Mouse (Mus musculus) adrenal gland, postnatal 4 days (tissue): Measurements from ENCODE around the gene Krt23. TPM values are rescaled to one million over a fixed set of nuclear protein-coding genes. Genes with fewer than 3 reads are reported as not detected.

Experiments
- DNase-seq, 2 experiments: peaks; one replicate each; pipeline ENCODE4 v3.0.0; 2021 to 2022; ENCODE audit warnings: low spot score in 2 of 2, mixed read lengths in 2 of 2
- total RNA-seq, 2 experiments: library from RNA; stranded (reverse); gene quantifications; 2 replicates each; pipeline ENCODE4 v1.2.3; 2021

Krt23 gene
- total RNA-seq, 2 experiments from 2014 or later = 0.62 to 3.1 TPM

DNA sequence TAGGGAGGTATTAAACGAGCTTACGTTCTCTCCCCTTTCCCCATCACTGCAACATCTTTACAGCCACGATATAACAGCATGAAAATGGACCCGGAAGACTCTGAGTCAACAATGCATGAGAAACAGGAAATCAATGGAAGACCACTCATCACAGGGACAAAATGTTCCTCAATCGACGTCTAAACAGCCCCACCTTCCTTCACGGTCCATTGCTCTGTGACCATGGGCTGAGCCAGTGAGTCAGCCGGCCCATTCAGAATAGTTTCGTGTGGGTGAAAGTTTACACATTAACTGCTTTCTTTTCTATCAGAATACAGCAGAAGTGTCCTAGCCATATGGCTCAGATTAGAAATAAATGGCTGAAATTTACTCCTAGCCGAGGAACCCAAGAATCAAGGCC lies 38.2 kb downstream of the Krt23 start:
- no peak for DNase-seq

DNA sequence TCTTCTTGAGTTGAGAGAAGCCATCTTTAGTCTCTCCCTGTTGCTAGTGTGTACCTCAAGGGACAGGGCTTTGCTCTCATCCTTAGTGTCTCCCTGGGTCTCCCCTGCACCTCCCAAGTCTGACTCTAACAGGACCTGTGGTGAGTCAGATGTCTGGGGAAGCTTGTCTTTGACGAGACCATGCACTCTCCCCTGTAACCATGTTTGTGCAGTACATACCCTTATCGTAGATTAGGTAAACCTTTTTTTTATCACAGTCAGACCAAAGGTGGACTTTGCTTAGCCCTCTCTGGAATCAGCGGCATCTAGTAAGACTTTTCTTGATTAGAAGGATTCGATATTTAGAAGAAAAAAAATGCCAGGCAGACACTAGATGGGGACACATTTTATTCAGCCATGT lies 38.9 kb downstream of the Krt23 start:
- no peak for DNase-seq

DNA sequence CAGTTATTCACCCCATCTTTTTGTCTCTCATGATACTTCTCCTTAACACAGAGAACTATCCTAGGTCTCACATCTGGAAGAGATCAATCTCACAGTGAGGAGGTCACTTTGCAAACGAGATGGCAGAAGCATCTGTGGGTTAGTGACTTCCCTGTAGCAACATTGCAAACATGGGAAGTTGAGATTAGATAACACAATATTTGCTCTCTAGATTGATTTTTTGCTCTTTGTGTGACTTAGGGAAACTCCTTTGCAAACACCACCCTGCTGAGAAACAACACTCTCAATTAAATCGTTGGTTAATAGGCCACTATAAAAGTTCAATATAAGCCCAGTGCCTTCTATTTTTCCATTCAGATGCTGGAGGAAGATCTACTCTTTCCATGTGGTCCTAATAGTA lies 44.2 kb downstream of the Krt23 start:
- DNase-seq = no peak

DNA sequence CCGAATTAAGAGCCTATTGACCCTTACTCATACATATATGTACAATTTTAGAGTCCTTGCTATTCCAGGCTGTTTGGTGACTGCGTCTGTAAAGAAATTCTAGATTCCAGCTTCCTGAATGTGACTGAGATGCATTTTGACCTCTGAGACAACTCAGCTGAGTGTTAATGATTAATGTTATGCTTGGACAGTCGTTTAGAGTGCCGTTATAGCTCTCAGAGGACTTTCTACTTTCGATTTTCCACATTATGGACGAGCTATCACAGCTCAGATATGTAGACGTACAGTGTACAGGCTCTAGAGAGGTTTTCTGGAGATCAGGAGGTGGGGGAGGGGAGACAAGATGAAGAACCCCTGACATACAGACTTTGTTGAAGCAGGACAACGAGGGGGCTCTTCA lies 51.7 kb downstream of the Krt23 start:
- no peak for DNase-seq

DNA sequence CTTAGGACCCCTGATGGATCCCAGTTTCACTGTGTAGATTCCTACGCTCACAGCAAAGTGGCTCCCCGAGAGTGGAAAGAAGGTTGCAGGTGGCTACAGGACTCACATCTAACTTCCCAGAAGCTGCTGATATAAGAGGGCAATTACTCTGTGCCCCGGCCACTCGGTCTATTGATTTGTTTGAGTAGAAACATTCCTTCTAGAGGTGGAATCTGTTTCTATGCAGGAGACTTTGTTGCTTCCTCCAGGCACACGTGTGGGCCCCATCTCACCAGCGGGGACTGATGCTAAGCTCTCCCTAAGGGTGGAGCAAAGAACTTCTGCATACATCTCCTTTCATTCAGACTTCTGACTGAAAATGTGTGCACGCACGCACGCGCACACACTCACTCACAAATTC lies 53.5 kb downstream of the Krt23 start:
- no peak for DNase-seq

DNA sequence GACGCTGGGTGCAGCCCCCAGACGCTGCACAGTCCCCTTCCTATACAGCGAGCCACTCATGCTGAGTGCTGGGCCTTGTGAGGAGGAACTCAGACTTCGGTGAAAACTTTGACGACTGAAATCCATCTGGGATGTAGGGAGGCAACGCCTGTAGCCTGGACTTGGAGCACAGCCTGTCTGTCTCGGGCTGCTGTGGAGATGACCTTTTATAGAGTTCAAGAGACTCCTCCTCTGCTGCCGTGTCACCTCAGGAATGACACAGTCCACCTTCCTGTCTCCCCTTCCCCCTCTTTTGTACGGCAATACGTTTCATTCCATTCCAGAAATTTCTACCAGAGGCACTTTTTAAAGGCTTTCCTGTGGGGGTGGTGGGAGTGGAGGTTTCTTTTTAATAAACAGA lies 55.0 kb downstream of the Krt23 start, which contains the start of gene Krt20:
Krt20 (minus strand) TSS at position 179 of the 400 bp plus-strand sequence.
- DNase-seq = no peak

DNA sequence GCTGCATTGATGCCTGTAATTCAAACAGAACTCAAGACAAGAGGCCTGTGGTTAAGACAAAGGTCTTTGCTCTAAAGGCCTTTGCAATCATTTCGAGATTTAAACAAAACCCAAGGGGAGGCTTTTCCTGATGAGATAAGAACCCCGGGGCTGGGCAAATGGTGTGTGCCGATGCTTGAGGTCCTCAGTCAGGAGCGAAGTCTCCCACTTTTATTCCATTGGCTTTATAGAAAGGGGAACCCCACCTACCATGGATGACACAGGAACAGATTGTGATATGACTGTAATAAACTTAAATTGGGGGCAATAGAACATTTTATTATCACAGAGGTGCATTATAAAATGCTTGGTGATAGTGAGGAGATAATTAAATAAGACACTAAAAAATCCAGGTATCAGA lies 56.3 kb downstream of the Krt23 start:
- no peak for DNase-seq

DNA sequence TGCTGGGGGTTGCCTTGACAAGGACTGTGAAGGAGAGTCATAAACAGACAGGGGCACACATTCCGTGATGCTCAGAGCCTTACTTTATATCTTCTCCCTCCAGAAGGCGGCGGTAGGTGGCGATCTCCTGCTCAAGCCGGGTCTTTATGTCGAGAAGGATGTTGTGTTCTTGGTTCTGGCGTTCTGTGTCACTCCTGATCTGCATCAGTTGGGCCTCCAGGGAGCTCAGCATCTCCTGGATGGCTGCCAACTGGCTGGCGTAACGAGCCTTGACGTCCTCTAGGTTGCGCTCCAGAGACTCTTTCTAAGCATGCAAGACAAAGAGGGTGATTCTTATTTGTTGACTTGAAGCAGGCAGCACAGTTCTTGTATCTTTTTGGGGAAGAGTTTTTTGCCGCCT lies 62.3 kb downstream of the Krt23 start:
- DNase-seq = no peak

Other genes with a start within 250 kb of the Krt23 start
- gene Krt222, start 249.1 kb downstream of the Krt23 start, total RNA-seq = 1 to 10 TPM; 1.2 to 1.9 TPM
- not detected for gene Krt24, start 207.9 kb downstream of the Krt23 start, total RNA-seq
- gene Krt25, start 170.2 kb downstream of the Krt23 start, total RNA-seq = not detected
- gene Krt26, start 155.2 kb downstream of the Krt23 start, total RNA-seq = not detected
- gene Krt27, start 142.0 kb downstream of the Krt23 start, total RNA-seq = not detected
- under 1 TPM in 1 of 2 experiments, not detected in 1; 0.25 TPM for gene Krt28, start 118.2 kb downstream of the Krt23 start, total RNA-seq
- 1 to 10 TPM; 4.9 to 9.9 TPM for gene Krt10, start 103.8 kb downstream of the Krt23 start, total RNA-seq
- gene Krt12, start 70.9 kb downstream of the Krt23 start, total RNA-seq = not detected
- 1 to 10 TPM; 2.4 to 2.7 TPM for gene Krt20, start 55.0 kb downstream of the Krt23 start, total RNA-seq
- gene Krt39, start 28.2 kb upstream of the Krt23 start, total RNA-seq = not detected
- gene Krt40, start 50.0 kb upstream of the Krt23 start, total RNA-seq = not detected
- gene Krtap3-3, start 57.7 kb upstream of the Krt23 start, total RNA-seq = not detected
- gene Krtap3-2, start 63.7 kb upstream of the Krt23 start, total RNA-seq = not detected
- gene Gm11939, start 66.3 kb upstream of the Krt23 start, total RNA-seq = not detected
- gene Krtap3-1, start 73.5 kb upstream of the Krt23 start, total RNA-seq = not detected
- not detected for gene Krtap1-5, start 87.9 kb upstream of the Krt23 start, total RNA-seq
- gene Krtap1-4, start 90.5 kb upstream of the Krt23 start, total RNA-seq = not detected
- gene Krtap1-3, start 98.2 kb upstream of the Krt23 start, total RNA-seq = not detected
- gene Krtap9-3, start 105.0 kb upstream of the Krt23 start, total RNA-seq = not detected
- gene Gm11938, start 110.2 kb upstream of the Krt23 start, total RNA-seq = not detected
- gene Gm11937, start 117.1 kb upstream of the Krt23 start, total RNA-seq = not detected
- gene Krtap2-4, start 121.7 kb upstream of the Krt23 start, total RNA-seq = not detected
- gene Gm11562, start 127.3 kb upstream of the Krt23 start, total RNA-seq = not detected
- gene Krtap4-1, start 135.1 kb upstream of the Krt23 start, total RNA-seq = not detected
- not detected for gene Krtap4-2, start 141.9 kb upstream of the Krt23 start, total RNA-seq
- gene Krtap4-7, start 151.0 kb upstream of the Krt23 start, total RNA-seq = not detected
- not detected for gene Gm11555, start 157.1 kb upstream of the Krt23 start, total RNA-seq
- not detected for gene Gm11563, start 165.8 kb upstream of the Krt23 start, total RNA-seq
- not detected for gene Krtap4-6, start 172.8 kb upstream of the Krt23 start, total RNA-seq
- not detected for gene Gm14190, start 197.6 kb upstream of the Krt23 start, total RNA-seq
- gene Gm14180, start 241.2 kb upstream of the Krt23 start, total RNA-seq = not detected